ENCODE assay signal across 9 mouse cellular contexts in genomic region chr5:137079849-137080248, GRCm38 (mm10). TPM values are rescaled to one million over a fixed set of nuclear protein-coding genes. Genes with fewer than 3 reads are reported as not detected.
A peak's percentile ranks its signal among the peaks of the same experiment; 100 is the strongest.
DNase-seq lines count a peak whose midpoint lies in the region; ATAC-seq lines count a peak whose summit lies in the region.
"Had no signal": no experiment of that assay in that cellular context is flagged by ENCODE, and none has a peak within 500 bp of the region (broad histone marks: within the 10 kb centered on the region; RNA-seq: fewer than 3 reads in every experiment).

No protein-coding gene starts in this region.

- no peak overlapping the region for H3K4me2 ChIP-seq in heart, embryonic 12.5 days
- H3K4me2 ChIP-seq in stomach, embryonic 15.5 days, result no peak overlapping the region
- no peak overlapping the region for H3K4me2 ChIP-seq in forebrain, embryonic 15.5 days (replicated peaks)
- no peak overlapping the region for H3K4me2 ChIP-seq in midbrain, embryonic 13.5 days (replicated peaks)
- H3K4me2 ChIP-seq: neural tube, embryonic 13.5 days had no signal

- peak; percentile 37; the same call in 1 of the 2 replicates for ATAC-seq in heart, embryonic 12.5 days (ENCODE audit: insufficient number of reproducible peaks, low FRiP score)
- ATAC-seq in stomach, embryonic 15.5 days (ENCODE audit: insufficient read depth, low FRiP score, low read depth), result no peak
- no peak for ATAC-seq in forebrain, embryonic 15.5 days (replicated peaks)
- ATAC-seq in midbrain, embryonic 13.5 days, result no peak

- DNase-seq in layer of hippocampus, adult 9-11 months, result peak; percentile 68
- no peak for DNase-seq in layer of hippocampus, adult 9-10 months (ENCODE audit: low spot score)
- peak; percentile 30 to 68 for DNase-seq in kidney, postnatal 25 days
- DNase-seq in frontal cortex, postnatal 10 days (ENCODE audit: low spot score in 2 of 2), result no peak

- no peaks in the 10 kb centered on the region for H3K9me3 ChIP-seq in heart, embryonic 12.5 days (replicated peaks)
- no peaks in the 10 kb centered on the region for H3K9me3 ChIP-seq in stomach, embryonic 15.5 days
- H3K9me3 ChIP-seq in forebrain, embryonic 15.5 days, result no peaks in the 10 kb centered on the region
- no peaks in the 10 kb centered on the region for H3K9me3 ChIP-seq in midbrain, embryonic 13.5 days
- H3K9me3 ChIP-seq: neural tube, embryonic 13.5 days had no signal

- H3K27ac ChIP-seq in heart, embryonic 12.5 days (ENCODE audit: poor library complexity, severe bottlenecking), result peak overlapping the region; percentile 81
- H3K27ac ChIP-seq in stomach, embryonic 15.5 days, result peak overlapping the region; percentile 31; the same call in 1 of the 2 replicates
- no peak overlapping the region for H3K27ac ChIP-seq in forebrain, embryonic 15.5 days (replicated peaks)
- no peak overlapping the region for H3K27ac ChIP-seq in midbrain, embryonic 13.5 days
- H3K27ac ChIP-seq: neural tube, embryonic 13.5 days had no signal

- H3K4me1 ChIP-seq in heart, embryonic 12.5 days (replicated peaks), result peaks cover 51% of the 10 kb centered on the region
- H3K4me1 ChIP-seq in stomach, embryonic 15.5 days, result peaks cover 20% of the 10 kb centered on the region
- no peaks in the 10 kb centered on the region for H3K4me1 ChIP-seq in forebrain, embryonic 15.5 days
- no peaks in the 10 kb centered on the region for H3K4me1 ChIP-seq in midbrain, embryonic 13.5 days (replicated peaks)
- H3K4me1 ChIP-seq: neural tube, embryonic 13.5 days had no signal

- WGBS in heart, embryonic 12.5 days, result 23% methylated on average over 5 of the region's 5 CpGs
- 40% methylated on average over 5 of the region's 5 CpGs for WGBS in stomach, embryonic 15.5 days
- WGBS in forebrain, embryonic 15.5 days, result 82% methylated on average over 5 of the region's 5 CpGs
- 74% methylated on average over 5 of the region's 5 CpGs for WGBS in midbrain, embryonic 13.5 days

- H3K9ac ChIP-seq in heart, embryonic 12.5 days, result no peak overlapping the region
- no peak overlapping the region for H3K9ac ChIP-seq in stomach, embryonic 15.5 days
- H3K9ac ChIP-seq in forebrain, embryonic 15.5 days (replicated peaks), result no peak overlapping the region
- no peak overlapping the region for H3K9ac ChIP-seq in midbrain, embryonic 13.5 days (replicated peaks)
- H3K9ac ChIP-seq: neural tube, embryonic 13.5 days had no signal

- no peaks in the 10 kb centered on the region for H3K36me3 ChIP-seq in heart, embryonic 12.5 days
- no peaks in the 10 kb centered on the region for H3K36me3 ChIP-seq in stomach, embryonic 15.5 days
- H3K36me3 ChIP-seq in forebrain, embryonic 15.5 days, result no peaks in the 10 kb centered on the region
- no peaks in the 10 kb centered on the region for H3K36me3 ChIP-seq in midbrain, embryonic 13.5 days
- H3K36me3 ChIP-seq: neural tube, embryonic 13.5 days had no signal

- H3K4me3 ChIP-seq in heart, embryonic 12.5 days, result no peak overlapping the region
- no peak overlapping the region for H3K4me3 ChIP-seq in stomach, embryonic 15.5 days (replicated peaks)
- no peak overlapping the region for H3K4me3 ChIP-seq in forebrain, embryonic 15.5 days
- no peak overlapping the region for H3K4me3 ChIP-seq in midbrain, embryonic 13.5 days (replicated peaks)
- H3K4me3 ChIP-seq: neural tube, embryonic 13.5 days had no signal

- H3K27me3 ChIP-seq in heart, embryonic 12.5 days (replicated peaks), result no peaks in the 10 kb centered on the region
- no peaks in the 10 kb centered on the region for H3K27me3 ChIP-seq in stomach, embryonic 15.5 days (replicated peaks)
- H3K27me3 ChIP-seq in forebrain, embryonic 15.5 days, result no peaks in the 10 kb centered on the region
- H3K27me3 ChIP-seq in midbrain, embryonic 13.5 days, result no peaks in the 10 kb centered on the region
- H3K27me3 ChIP-seq: neural tube, embryonic 13.5 days had no signal

RNA-seq across cellular contexts. Expression of gene Serpine1, which starts 7.8 kb away (rescaled TPM):
- 0.69 and 0.70 TPM in 2 replicates for polyA plus RNA-seq in heart, embryonic 12.5 days (2016; fragmentation: Nextera tagmentation; extraction: Ambion mirVana)
- polyA plus RNA-seq in stomach, embryonic 15.5 days (2015; fragmentation: Nextera tagmentation; extraction: Ambion mirVana), result 0.12 and 0.35 TPM in 2 replicates
- 0.14 and 0.28 TPM in 2 replicates for polyA plus RNA-seq in forebrain, embryonic 15.5 days (2015; fragmentation: Nextera tagmentation; extraction: Ambion mirVana)
- 0.17 TPM in 1 of 2 replicates, not detected in the other for polyA plus RNA-seq in midbrain, embryonic 13.5 days (2015; fragmentation: Nextera tagmentation; extraction: Ambion mirVana)

RNA-seq across cellular contexts. Expression of gene Ap1s1, which starts 33.9 kb away (rescaled TPM):
- 143 and 145 TPM in 2 replicates for polyA plus RNA-seq in heart, embryonic 12.5 days (2016; fragmentation: Nextera tagmentation; extraction: Ambion mirVana)
- polyA plus RNA-seq in stomach, embryonic 15.5 days (2015; fragmentation: Nextera tagmentation; extraction: Ambion mirVana), result 189 and 211 TPM in 2 replicates
- polyA plus RNA-seq in forebrain, embryonic 15.5 days (2015; fragmentation: Nextera tagmentation; extraction: Ambion mirVana), result 248 and 257 TPM in 2 replicates
- 257 and 272 TPM in 2 replicates for polyA plus RNA-seq in midbrain, embryonic 13.5 days (2015; fragmentation: Nextera tagmentation; extraction: Ambion mirVana)

RNA-seq across cellular contexts. Expression of gene Trim56, which starts 36.2 kb away (rescaled TPM):
- 7.0 and 7.8 TPM in 2 replicates for polyA plus RNA-seq in heart, embryonic 12.5 days (2016; fragmentation: Nextera tagmentation; extraction: Ambion mirVana)
- polyA plus RNA-seq in stomach, embryonic 15.5 days (2015; fragmentation: Nextera tagmentation; extraction: Ambion mirVana), result 9.7 and 10.2 TPM in 2 replicates
- polyA plus RNA-seq in forebrain, embryonic 15.5 days (2015; fragmentation: Nextera tagmentation; extraction: Ambion mirVana), result 3.4 and 3.7 TPM in 2 replicates
- polyA plus RNA-seq in midbrain, embryonic 13.5 days (2015; fragmentation: Nextera tagmentation; extraction: Ambion mirVana), result 2.6 and 4.2 TPM in 2 replicates

RNA-seq across cellular contexts. Expression of gene Vgf, which starts 53.7 kb away (rescaled TPM):
- polyA plus RNA-seq in heart, embryonic 12.5 days (2016; fragmentation: Nextera tagmentation; extraction: Ambion mirVana), result 0.12 TPM in 1 of 2 replicates, not detected in the other
- polyA plus RNA-seq in stomach, embryonic 15.5 days (2015; fragmentation: Nextera tagmentation; extraction: Ambion mirVana), result 0.83 and 1.1 TPM in 2 replicates
- 4.0 and 4.4 TPM in 2 replicates for polyA plus RNA-seq in forebrain, embryonic 15.5 days (2015; fragmentation: Nextera tagmentation; extraction: Ambion mirVana)
- 2.4 TPM in 2 replicates for polyA plus RNA-seq in midbrain, embryonic 13.5 days (2015; fragmentation: Nextera tagmentation; extraction: Ambion mirVana)

Comparison
In these comparisons a context has a peak if more than half of its experiments do, and no peak if none do; other contexts are left out.
1. DNase-seq: peak in layer of hippocampus, adult 9-11 months (single experiment) and kidney, postnatal 25 days (2 of 2); none in layer of hippocampus, adult 9-10 months (single experiment) and frontal cortex, postnatal 10 days (0 of 2).
2. H3K27ac ChIP-seq: peak in heart, embryonic 12.5 days (single experiment) and stomach, embryonic 15.5 days (single experiment); none in forebrain, embryonic 15.5 days (single experiment) and midbrain, embryonic 13.5 days (single experiment).